Mouse (Mus musculus): ENCODE measurements at regions not wholly inside any gene's neighbourhood (a gene's known extent, or its start where the extent isn't known, plus 50 kb on each side); places are given as distances from the start of the nearest gene placed in this dataset.

DNA sequence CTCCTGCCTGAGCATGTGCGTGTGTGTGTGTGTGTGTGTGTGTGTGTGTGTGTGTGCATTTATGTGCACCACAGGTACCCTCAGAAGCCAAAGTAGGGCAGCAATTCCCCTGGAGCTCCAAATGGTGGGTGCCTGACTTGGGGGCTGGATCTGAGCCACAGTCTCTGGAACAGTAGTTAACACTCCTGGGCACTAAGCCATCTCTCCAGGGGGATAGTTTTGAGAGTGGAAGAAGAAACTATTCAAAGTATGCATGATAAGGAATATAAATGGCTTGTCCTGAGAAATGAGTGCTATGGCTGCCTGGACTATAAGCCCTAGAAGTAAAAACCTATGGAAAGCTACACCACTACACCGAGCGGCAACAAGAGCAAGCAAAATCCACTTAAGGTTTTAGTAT is 1145.8 kb downstream of the Poteg start:
- no peak for DNase-seq (ENCODE audit: low read depth, low spot score)
- POLR2A ChIA-PET = no interaction called here
- in situ Hi-C loops (cut with MboI; ENCODE audit: low pct_unique_long_range_greater_than_20kb) = no loop called here
- CTCF ChIA-PET = interaction anchor here (1.2 kb wide), 1 partner anchor 9 kb away, joined by 3 read pairs; no protein-coding TSS in a partner anchor
- no peak for ATAC-seq
- TF ChIP-seq CTCF (IDR thresholded peaks at IDR 0.05) = no peak
- H3K27me3 ChIP-seq = no peaks in the 10 kb centered on the region

DNA sequence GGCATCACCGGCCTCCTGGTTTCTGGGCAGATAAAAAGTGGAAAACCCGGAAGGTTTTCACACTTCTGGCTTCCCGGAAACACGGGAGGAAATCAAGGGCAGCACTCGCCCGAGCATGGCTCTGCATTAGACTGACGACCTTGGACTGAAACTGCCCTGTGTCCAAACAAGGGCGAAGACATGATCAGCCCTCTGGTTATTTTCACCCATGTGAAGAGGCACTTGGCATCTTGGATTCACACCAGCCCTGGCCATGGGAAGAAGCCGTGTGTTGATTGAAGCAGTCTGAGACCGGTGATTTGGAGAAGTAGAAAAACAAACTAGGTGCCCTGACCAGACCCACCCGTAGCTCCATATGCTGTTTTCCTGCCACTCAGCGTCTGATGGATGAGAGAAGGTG is 1146.7 kb downstream of the Poteg start:
- no peak for TF ChIP-seq CTCF (IDR thresholded peaks at IDR 0.05)
- DNase-seq (ENCODE audit: low read depth, low spot score) (no peak), ATAC-seq (no peak)
- CTCF ChIA-PET = no interaction called here
- POLR2A ChIA-PET = no interaction called here
- no peaks in the 10 kb centered on the region for H3K27me3 ChIP-seq
- in situ Hi-C loops (cut with MboI; ENCODE audit: low pct_unique_long_range_greater_than_20kb) = no loop called here

DNA sequence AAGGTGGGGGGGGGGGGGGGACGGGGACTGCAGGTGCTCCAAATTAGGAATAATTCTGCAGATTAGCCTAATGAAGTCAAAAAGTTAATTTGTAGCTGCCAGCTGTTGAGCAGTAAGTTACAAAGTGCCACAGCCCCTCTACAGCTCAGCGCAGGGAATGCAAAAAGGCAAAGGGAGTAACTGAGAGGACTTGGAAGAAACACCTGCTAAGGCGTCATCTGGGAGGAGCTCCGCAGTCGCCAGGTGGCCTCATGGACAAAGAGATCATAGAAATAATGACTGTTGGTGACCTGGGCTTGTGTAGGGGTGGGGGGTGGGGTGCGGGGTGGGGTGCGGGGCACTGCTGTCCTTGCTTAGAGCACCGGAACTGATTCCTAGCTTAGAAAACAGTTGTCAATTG is 1147.1 kb downstream of the Poteg start:
- ChIA-PET CTCF (no interaction called here), POLR2A (no interaction called here)
- in situ Hi-C loops (cut with MboI; ENCODE audit: low pct_unique_long_range_greater_than_20kb) = no loop called here
- no peak for TF ChIP-seq CTCF (IDR thresholded peaks at IDR 0.05)
- ATAC-seq (no peak), DNase-seq (ENCODE audit: low read depth, low spot score) (no peak)
- no peaks in the 10 kb centered on the region for H3K27me3 ChIP-seq

DNA sequence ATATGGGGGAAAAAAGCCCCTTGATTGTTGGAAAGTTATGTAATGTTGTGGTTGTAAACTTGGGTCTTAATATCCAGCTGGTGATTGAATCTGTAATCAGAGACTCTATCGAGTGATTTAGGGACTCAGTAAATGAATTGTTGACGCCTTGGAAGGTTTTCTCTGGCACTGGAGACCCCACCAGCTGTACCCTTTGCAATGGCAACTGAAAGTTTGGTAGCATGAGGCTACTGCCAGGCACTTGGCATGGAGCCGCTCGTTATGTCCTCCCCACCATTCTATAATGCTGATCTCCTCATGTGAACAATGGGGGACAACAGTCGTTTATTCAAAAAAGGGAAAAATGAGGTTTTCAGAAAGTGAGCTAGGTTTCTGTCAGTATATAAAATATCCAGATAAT is 1148.4 kb downstream of the Poteg start:
- DNase-seq (ENCODE audit: low read depth, low spot score) (no peak), ATAC-seq (no peak)
- ChIA-PET POLR2A (no interaction called here), CTCF (no interaction called here)
- H3K27me3 ChIP-seq = no peaks in the 10 kb centered on the region
- in situ Hi-C loops (cut with MboI; ENCODE audit: low pct_unique_long_range_greater_than_20kb) = no loop called here
- TF ChIP-seq CTCF (IDR thresholded peaks at IDR 0.05) = no peak
